Mouse (Mus musculus) lung, adult 2 months (tissue): Measurements from ENCODE around the gene Slamf6.
"Not testable (repeated sequence)": the region's sequence is repeated elsewhere in the genome, so short reads cannot be mapped to it uniquely, and the experiment has no call there.

Experiments
- CTCF ChIP-seq: fragments of 200-500 bp; IDR thresholded peaks from 2 replicates; pipeline ENCODE4 v1.5.1; 2011; ENCODE audit warnings: mild to moderate bottlenecking, low read length, control low read depth; ENCODE audit not compliant: insufficient read depth
- POLR2A ChIP-seq: fragments of 200-500 bp; IDR thresholded peaks from 2 replicates; pipeline ENCODE4 v1.6.1; 2011; ENCODE audit warnings: low read depth, mild to moderate bottlenecking, control low read depth, low read length, borderline replicate concordance; ENCODE audit errors: extremely low read depth

DNA sequence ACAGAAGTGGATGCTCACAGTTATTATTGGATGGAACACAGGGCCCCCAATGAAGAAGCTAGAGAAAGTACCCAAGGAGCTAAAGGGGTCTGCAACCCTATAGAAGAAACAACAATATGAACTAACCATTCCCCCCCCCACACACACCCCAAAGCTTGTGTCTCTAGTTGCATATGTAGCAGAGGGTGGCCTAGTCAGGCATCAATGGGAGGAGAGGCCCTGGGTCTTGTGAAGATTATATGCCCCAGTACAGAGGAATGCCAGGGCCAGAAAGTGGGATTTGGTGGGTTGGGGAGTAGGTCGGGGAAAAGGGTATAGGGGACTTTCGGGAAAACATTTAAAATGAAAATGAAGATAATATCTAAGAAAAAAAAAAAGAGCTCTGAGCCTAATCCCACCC lies 57.0 kb downstream of the Slamf6 start:
- TF ChIP-seq CTCF, POLR2A: not testable (repeated sequence)
